Mouse (Mus musculus) layer of hippocampus, adult 18-20 months (tissue): ENCODE data around the gene Hnrnpa1. TPM values are rescaled to one million over a fixed set of nuclear protein-coding genes. Genes with fewer than 3 reads are reported as not detected.
A peak's percentile ranks its signal among the peaks of the same experiment; 100 is the strongest.
"Not testable (repeated sequence)": the region's sequence is repeated elsewhere in the genome, so short reads cannot be mapped to it uniquely, and the experiment has no call there.

Experiments used
- DNase-seq, 2 experiments: peaks; one replicate each; pipeline ENCODE4 v3.0.0; 2022; ENCODE audit warnings: low spot score in 2 of 2
- total RNA-seq, 2 experiments: library from RNA; stranded (reverse); gene quantifications; 2 replicates each; pipeline ENCODE4 v1.2.3; 2021

Hnrnpa1 gene
- total RNA-seq, 2 experiments from 2014 or later, result 239 to 256 TPM

DNA sequence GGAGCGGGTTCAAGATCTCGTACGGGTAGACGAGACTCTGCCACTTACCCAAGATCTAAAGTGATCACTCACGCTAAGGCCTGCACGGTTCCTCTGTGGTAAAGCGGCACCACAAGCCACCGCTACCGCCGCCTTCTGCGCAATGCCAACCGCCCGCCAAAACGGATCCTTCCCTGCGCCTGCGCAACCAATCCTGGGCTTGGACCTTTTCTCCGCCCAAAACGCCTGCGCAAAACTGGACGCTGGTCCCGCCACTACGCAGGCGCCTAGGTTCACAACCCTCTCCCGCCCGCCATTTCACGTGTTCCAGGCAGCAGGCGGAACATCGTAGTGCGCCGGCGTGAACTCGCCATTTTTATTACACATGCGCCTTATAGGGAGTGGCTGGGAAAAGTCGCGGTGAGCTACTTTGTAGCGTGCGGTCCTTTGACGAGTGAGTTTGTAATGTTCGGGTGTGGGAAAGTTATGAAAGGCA lies 510 bp upstream of the Hnrnpa1 start, which contains the start of gene Cbx5:
Gene Cbx5 (minus strand): TSS at position 132 of the 475 bp plus-strand sequence.
- DNase-seq, result peak; percentile 98 to 99

DNA sequence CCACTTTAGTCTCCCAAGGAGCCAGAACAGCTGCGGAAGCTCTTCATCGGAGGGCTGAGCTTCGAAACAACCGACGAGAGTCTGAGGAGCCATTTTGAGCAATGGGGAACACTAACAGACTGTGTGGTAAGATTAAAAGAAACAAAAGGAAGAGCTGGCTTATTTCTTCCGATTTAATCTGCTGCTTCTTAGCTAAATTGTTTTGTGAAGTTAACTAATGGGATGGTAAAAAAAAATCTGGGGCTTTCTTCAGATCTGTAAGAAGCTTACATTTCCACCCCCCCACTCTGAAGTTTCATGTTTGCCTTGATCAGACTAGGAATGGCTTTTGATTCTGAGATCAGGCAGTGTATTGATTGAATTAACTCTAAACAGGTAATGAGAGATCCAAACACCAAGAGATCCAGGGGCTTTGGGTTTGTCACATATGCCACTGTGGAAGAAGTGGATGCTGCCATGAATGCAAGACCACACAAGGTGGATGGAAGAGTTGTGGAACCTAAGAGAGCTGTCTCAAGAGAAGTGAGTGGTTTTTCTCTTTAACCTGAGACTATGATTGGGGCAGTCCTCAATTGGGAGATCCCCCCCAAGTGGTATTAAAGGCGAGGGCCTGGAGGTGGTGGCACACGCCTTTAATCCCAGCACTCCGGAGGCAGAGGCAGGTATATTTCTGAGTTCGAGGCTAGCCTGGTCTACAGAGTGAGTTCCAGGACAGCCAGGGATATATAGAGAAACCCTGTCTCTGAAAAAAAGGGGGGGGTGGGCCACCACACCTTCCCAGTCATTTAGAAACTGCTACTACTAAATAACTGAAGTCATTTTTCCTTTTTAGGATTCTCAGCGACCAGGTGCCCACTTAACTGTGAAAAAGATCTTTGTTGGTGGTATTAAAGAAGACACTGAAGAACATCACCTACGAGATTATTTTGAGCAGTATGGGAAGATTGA lies 1.1 kb downstream of the Hnrnpa1 start:
- not testable (repeated sequence) for DNase-seq

DNA sequence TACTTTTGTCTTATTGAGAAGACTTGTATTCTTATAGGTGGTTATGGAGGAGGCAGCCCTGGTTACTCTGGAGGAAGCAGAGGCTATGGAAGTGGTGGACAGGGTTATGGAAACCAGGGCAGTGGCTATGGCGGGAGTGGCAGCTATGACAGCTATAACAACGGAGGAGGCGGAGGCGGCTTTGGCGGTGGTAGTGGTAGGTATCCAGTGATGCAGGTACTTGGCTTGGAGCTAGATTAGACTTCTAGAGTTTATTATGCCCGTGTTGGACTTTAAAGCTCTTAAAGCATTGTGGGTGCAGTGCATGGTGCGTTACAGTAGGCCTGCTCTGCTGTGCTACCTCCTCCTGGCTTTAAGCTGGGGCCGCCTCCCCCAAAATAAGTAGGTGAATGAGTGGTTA lies 2.7 kb downstream of the Hnrnpa1 start:
- no peak for DNase-seq

DNA sequence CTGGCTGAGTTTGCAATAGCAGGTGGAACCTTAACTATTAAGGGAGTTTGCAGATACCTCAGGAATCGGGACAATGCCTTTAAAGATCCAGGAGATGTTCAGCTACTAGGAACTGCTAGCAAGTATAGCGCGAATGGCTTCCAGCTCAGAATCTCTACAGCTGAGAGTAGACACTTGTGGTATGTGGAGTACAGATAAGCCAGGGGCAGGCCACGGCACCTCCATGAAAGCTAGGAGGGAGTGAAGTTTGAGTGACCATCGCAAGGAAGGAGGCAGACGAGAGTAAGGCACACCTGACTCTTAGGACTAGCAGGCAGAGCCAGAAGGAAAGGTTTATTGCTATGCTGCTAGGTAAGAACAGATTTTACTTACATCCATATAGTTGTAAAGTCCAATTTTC lies 5.4 kb downstream of the Hnrnpa1 start:
- DNase-seq, result no peak

DNA sequence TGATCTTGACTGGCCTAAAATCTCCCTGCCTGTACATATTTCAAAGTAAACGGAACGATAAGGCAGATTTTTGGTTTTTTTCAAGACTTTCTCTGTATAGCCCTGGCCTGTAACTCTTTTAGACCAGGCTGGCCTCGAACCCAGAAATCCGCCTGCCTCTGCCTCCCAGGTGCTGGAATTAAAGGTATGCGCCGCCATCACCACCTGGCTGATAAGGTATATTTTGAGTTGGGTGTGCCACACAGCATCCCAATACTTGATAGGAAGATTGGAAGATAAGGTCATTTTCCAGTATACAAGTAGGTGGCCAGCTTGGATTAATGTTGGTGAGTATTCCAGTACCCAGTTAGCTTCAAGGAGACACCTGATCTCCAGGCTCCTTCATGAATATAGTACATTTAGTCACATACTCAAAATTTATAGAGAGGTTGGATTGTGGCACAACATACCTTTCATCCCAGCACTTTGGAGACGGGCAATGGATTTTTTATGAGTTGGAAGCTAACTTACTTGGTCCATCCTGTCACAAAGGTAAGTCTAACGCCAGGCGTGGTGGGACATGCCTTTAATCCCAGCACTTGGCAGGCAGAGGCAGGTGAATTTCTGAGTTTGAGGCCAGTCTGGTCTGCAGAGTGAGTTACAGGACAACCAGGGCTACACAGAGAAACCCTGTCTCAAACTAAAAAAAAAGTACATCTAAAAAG lies 7.0 kb downstream of the Hnrnpa1 start:
- no peak for DNase-seq

DNA sequence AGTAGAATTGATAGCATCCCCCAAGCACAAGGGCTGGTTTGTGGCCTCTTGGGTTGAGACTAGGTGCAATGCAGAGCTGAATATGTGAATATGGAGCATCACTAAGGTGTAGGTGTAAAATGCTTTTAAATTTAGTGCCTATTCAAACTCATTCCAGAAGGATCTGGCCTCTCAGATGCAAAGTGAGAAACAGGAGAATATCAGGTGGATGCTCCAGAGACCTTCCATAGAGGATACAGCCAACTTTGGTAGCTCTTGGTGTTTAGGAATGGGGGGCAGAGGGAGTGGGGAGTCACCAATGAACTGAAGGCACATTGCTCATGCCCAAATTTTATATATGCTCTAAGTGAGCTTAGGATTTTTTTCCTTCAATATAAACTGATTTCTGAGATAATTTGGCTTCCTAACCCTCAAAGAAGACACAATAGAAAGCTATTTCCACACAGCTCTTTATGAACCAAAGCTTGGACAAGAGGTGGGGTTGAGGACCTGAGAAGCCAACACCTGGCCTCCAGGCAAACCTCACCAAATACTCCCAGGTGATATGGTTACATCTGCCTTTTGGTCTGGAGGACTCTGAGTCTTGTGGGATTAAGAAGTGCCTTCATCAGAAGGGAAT lies 7.7 kb downstream of the Hnrnpa1 start:
- DNase-seq, result no peak

DNA sequence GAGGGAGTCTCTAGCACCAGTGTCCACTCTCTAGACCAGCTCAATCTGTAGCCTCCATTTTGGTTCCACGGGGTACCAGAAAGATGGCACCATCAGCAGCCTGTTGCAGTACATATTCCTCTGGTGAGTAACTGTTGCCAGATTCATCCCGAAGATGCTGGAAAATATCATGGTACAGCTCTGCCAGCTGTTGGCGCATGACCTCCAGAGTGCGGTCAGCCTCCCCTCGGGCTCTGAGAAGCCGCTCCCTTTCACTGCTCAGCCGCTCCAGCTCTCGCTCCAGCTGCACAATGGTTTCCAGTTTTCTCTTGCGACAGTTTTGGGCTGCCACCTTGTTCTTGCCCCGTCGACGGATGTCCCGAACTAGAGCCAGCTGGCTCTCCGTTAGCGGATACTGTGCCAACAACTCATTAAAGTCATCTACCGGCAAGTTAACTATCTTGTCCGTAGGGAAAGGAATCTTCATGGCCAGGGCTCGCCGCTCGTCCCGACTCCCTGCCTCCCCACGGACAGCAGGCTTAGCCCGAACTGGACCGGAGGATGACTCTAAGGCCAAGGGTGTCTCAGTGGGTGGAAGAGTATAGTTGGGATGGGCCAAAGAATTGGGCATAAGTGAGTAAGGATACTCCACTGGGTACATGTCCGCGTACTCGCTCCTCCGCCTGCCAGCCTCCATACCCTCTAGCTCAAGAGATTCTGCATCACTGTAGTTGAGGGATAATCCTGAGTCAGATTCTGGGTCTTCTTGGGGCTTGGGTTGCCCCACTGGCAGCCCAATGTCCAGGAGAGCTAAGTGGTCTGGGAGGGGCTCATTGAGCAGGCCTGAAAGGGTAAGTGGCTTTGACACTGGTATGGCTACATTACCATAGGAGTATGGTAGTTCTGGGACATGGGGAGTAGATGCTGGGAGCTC lies 8.4 kb downstream of the Hnrnpa1 start:
- peak in 1 of 2 experiments; percentile 13 for DNase-seq

DNA sequence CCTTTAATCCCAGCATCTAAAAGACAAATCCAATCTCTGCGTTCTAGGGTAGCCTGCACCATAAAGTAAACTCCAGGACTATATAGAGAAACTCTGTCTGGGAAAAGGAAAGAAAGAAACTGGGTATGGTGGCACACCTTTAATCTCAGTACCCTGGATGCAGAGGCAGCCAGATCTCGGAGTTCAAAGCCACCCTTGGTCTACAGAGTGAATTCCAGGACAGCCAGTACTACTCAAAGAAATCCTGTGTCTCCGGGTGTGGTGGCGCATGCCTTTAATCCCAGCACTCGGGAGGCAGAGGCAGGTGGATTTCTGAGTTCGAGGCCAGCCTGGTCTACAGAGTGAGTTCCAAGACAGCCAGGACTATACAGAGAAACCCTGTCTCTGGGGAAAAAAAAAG lies 9.3 kb downstream of the Hnrnpa1 start:
- not testable (repeated sequence) for DNase-seq

DNA sequence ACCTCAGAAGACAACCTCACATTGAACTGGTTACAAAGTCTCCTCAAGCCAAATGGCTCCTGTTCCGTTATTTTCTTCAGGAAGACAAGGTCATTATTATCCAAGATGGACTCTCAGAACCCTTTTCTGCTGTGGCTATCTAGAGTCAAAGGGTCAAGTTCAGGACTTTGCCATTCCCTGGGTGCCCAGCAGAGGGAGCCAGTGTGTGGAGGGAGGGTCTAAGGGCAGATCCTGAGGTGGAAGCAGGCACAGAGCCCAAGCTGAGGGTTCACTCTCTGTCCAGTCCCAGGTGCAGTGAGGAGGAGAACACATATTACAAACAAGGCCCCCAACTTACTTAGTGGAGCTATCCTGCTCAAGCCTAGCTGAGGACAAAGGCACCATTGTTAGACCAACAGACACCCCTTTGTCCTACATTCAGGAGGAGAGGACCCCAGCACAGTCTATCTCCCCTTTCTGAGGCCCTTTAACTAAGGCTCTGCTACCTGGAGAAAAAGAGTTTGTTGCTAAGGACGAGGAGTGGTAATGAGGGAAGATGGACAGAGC lies 10.0 kb downstream of the Hnrnpa1 start:
- DNase-seq, result no peak

DNA sequence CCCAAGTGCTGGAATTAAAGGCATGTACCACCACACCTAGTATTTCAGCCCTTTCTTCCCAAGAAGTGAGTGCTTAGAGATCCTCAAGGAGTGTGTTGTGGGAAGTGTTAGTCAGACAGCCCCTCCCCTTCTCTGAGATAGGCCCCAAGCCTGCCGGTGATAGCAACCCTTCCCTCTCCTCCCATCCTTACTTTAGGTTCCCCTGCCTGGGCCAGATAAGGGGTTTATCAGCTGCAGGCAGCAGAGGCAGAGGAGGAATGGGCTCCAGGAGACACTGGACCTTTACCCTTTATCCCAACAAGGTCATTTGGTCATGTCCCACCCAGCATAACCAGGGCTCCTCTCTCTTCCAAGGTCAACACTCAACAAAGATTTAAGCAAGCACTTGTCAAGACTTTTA lies 11.4 kb downstream of the Hnrnpa1 start:
- DNase-seq, result no peak

DNA sequence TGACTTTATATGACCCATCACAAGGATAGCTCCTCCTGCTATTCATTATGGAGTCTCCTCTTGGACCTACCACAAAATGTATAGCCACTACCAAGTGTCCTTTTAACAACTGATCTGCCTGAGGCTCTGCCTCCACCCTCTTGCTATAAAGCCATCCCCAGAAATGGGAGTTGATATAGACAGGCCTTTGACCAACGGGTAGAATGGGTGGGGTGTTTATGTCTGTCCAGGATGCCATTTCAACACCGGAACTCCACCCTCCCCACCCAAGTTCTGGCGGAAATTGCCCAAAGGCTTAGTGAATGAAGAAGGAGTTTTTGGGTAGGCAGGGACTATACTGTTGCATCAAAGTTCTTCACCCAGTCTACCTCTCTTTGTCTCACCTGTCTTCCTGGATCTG lies 12.4 kb downstream of the Hnrnpa1 start:
- no peak for DNase-seq

DNA sequence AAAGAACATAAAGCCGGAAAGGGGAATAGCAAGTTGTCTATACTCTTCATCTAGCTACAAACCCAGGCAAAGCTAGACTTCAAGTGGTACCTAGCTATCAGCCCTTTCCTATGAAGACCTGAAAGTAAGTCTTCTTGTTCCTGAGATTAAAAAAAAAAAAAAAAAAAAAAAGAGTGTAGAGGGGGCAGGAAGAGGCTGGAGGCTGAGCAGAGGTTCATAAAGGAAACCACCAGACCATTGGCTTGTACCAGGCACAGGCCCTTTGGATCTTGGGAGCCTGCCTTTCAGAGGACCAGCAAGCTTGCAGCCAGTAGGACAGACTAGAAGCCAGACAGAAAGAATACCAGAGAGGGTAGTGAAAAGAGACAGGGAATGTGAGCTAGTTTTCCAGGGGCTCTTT lies 13.1 kb downstream of the Hnrnpa1 start:
- no peak for DNase-seq

DNA sequence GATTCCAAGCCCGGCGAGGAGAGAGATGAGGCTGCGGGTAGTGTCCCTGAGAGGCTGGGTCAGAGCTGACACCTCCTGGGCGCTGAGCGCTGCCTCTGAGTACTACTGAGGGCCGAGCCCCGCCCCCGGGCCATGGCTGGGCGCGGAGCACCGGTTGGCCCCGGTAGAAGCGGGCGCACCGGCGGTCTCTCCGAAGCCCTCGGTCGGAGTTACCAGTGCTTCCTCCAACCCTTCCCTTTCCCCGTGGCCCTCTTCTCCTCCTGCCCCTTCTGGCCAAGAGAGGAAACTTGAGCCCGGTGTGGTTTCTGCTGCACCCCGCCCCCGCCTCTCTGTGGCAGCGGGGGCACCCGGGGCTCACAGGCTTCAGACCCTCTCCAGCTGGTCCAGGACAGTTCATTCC lies 14.9 kb downstream of the Hnrnpa1 start:
- no peak for DNase-seq

DNA sequence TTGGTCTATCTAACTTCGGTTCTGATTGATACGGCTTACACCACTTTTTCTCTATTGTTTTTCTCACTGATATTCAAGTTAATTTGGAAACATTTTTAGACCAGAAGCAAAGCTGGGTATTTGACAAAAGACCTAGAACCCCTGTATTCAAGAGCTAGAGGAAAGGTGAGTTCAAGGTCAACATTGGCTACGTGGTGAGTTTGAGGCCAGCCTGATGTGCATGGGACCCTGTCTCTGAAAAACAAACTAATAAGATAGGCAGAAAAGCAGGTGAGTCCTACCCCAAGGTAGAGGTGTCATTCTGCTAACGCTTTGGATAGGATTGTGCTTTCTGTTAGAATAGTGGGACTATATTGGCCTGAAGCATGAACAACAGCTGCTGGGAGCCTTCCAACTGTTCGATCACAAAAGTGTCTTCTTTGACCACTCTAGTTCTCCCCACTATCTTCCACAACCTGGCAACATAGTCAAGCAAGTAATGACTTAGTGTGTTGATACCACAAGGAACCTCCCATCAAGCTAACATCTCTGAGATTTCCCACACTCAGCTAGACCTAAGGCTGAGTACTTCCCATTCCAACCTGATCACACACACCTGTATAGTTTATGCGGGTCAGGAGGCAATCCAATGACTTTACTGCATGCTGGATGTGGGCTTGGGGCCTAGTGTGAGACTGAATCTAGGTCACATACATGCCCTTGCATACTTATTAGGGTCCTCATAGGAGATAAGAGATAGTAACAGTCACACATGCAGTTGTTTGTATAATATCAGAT lies 16.2 kb downstream of the Hnrnpa1 start:
- DNase-seq, result no peak

DNA sequence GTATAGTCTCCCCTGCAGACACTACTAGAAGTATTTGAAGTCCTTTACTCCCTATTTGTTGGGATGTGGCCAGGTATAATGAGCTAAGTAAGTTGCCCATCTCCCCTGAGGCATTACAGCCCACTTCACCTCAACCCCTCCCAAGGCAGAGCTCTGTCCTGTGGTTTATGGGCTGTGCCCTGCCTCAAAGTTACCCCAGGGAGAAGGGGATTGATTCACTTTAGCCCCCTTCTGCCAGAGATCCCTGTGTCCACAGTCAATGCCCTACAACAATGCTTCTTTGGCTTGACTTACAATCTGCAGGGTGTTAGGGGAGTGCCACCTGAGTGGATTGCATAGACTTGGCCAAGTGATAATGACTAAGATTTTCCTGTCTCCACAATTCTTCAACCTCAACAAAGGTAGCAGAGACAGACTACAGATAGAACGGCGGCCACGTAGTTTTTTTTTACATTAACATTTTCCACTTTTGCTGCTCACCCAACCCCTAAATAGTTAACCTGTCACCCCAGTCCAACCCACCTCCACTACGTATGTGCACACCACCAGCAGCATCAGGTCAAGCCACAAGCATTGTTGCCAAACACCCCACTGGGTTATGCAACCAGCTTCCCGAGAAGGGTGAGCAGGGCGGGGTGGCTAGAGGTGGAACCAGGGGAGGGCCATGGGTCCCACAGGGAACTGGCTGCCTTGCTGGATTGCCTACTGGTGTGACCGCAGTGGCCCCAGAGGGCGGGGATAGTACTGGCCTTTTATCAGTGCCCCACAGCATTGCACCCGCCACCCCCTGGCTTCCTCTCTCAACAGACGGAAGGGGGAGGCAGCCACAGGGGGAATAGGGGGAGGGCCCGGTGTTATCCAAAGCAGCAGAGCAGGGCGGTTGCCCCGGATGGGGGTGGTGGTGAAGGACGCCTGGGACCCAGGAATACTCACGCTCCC lies 17.8 kb downstream of the Hnrnpa1 start, which contains the start of gene Nfe2:
Gene Nfe2 (minus strand): TSS at position 614 of the 939 bp plus-strand sequence.
- no peak for DNase-seq

DNA sequence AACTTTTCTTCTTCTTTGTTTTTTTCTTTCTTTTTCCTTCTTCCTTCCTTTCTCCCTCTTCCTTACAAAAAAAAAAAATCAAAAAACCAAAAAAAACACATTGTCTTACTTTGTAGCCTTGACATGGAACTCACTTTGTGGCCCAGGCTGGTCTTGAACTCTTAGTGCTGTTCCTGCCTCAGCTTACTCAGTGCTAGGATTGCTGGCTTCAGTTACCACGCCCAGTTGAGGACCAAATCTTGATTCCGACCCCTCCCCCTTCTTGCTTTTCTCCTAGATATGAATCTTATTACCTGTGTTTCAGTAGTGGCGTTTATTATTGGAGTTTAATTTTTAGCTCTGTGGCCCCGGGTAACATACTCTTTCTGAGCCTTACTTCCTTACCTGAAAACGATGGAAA lies 18.9 kb downstream of the Hnrnpa1 start:
- no peak for DNase-seq

DNA sequence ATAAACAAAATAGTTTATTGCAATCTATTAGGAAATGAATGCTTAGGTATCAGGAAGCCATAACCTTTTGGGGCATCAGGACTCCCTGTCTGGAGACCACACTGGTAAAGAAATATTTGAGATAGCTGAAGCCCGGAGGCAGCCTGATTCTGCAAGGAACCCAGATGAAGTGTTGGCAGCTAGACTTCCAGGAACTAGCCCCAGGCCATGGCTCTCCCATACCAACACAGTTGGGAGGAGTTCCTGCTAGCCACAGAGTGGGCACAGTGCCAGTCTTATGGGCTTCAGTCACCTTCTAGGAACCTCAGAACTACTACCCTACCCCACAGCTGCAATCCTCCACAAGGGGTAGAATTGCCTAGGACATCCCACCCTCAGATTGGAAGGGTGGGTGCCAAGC lies 19.8 kb downstream of the Hnrnpa1 start:
- DNase-seq, result no peak

DNA sequence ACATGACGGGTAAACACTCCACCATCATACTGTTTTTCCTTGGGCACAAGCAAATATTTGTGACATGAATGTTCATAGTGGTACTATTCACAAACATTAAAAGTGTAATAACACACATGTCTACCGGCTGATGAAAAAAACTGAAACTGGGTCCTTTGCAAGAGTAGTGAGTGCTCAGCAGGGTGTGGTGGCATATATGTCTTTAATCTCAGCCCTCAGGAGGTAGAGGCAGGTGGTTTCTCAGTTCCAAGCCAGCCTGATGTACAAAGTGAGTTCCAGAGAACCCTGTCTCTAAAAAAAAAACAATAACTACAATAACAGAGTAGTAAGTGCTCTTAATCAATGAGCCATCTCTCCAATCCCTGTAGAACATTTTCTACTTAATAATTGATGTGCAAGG lies 24.6 kb downstream of the Hnrnpa1 start:
- no peak for DNase-seq
